Mouse (Mus musculus): ENCODE data around the gene She. TPM values are rescaled to one million over a fixed set of nuclear protein-coding genes. Genes with fewer than 3 reads are reported as not detected.

The She gene
- polyA plus RNA-seq, 1 experiment from 2014 or later: 3.4 TPM

- H3K27ac ChIP-seq (ENCODE audit: low read depth, low read length): no peak overlapping the region
- no peak overlapping the region for H3K4me3 ChIP-seq (ENCODE audit: low read depth, low read length)
- H3K9ac ChIP-seq (ENCODE audit: low read length): no peak overlapping the region
- DNase-seq (ENCODE audit: low spot score) (no peak), ATAC-seq (ENCODE audit: insufficient read depth, low FRiP score, low TSS enrichment) (no peak)
- H3K27me3 ChIP-seq (ENCODE audit: control insufficient read depth, insufficient read depth, low read length): no peaks in the 10 kb centered on the region
- peaks cover 2% of the 10 kb centered on the region; the same call in 1 of the 2 replicates for H3K4me1 ChIP-seq (ENCODE audit: control insufficient read depth, insufficient read depth, low read length)
- H3K36me3 ChIP-seq (ENCODE audit: control insufficient read depth, insufficient read depth, low read length): no peaks in the 10 kb centered on the region
- H3K9me3 ChIP-seq (ENCODE audit: control insufficient read depth, low read length): no peaks in the 10 kb centered on the region
- H3K4me2 ChIP-seq (ENCODE audit: low read depth): no peak overlapping the region
Measured at GRCm38 (mm10) chr3:89891696-89892095, 60.5 kb downstream of the She start.

GRCm38 (mm10) chr3:89892517-89893106 lies 61.4 kb downstream of the She start:
- no peak overlapping the region for H3K27ac ChIP-seq (ENCODE audit: low read depth, low read length)
- no peak for ATAC-seq (ENCODE audit: insufficient read depth, low FRiP score, low TSS enrichment)
- no peaks in the 10 kb centered on the region for H3K27me3 ChIP-seq (ENCODE audit: control insufficient read depth, insufficient read depth, low read length)
- peaks cover 4% of the 10 kb centered on the region; the same call in 1 of the 2 replicates for H3K4me1 ChIP-seq (ENCODE audit: control insufficient read depth, insufficient read depth, low read length)
- no peak for DNase-seq (ENCODE audit: low spot score)
- WGBS: 86% methylated on average over 5 of the region's 5 CpGs
- H3K9ac ChIP-seq (ENCODE audit: low read length): no peak overlapping the region
- no peak overlapping the region for H3K4me3 ChIP-seq (ENCODE audit: low read depth, low read length)
- no peaks in the 10 kb centered on the region for H3K36me3 ChIP-seq (ENCODE audit: control insufficient read depth, insufficient read depth, low read length)
- H3K9me3 ChIP-seq (ENCODE audit: control insufficient read depth, low read length): no peaks in the 10 kb centered on the region
- H3K4me2 ChIP-seq (ENCODE audit: low read depth): no peak overlapping the region

GRCm38 (mm10) chr3:89896571-89896970 lies 65.4 kb downstream of the She start:
- no peak overlapping the region for H3K4me2 ChIP-seq (ENCODE audit: low read depth)
- DNase-seq (ENCODE audit: low spot score): no peak
- H3K27ac ChIP-seq (ENCODE audit: low read depth, low read length): no peak overlapping the region
- WGBS: 12% methylated on average over 5 of the region's 5 CpGs
- no peaks in the 10 kb centered on the region for H3K9me3 ChIP-seq (ENCODE audit: control insufficient read depth, low read length)
- H3K4me3 ChIP-seq (ENCODE audit: low read depth, low read length): no peak overlapping the region
- H3K9ac ChIP-seq (ENCODE audit: low read length): no peak overlapping the region; the same call in 1 of the 2 replicates
- H3K36me3 ChIP-seq (ENCODE audit: control insufficient read depth, insufficient read depth, low read length): no peaks in the 10 kb centered on the region
- H3K27me3 ChIP-seq (ENCODE audit: control insufficient read depth, insufficient read depth, low read length): no peaks in the 10 kb centered on the region
- ATAC-seq (ENCODE audit: insufficient read depth, low FRiP score, low TSS enrichment): no peak
- H3K4me1 ChIP-seq (ENCODE audit: control insufficient read depth, insufficient read depth, low read length): peaks cover 4% of the 10 kb centered on the region; the same call in 1 of the 2 replicates

- 68% methylated on average over 8 of the region's 8 CpGs for WGBS
- H3K36me3 ChIP-seq (ENCODE audit: control insufficient read depth, insufficient read depth, low read length): no peaks in the 10 kb centered on the region
- H3K27me3 ChIP-seq (ENCODE audit: control insufficient read depth, insufficient read depth, low read length): no peaks in the 10 kb centered on the region
- H3K27ac ChIP-seq (ENCODE audit: low read depth, low read length): no peak overlapping the region
- no peak overlapping the region for H3K4me2 ChIP-seq (ENCODE audit: low read depth)
- DNase-seq (ENCODE audit: low spot score) (no peak), ATAC-seq (ENCODE audit: insufficient read depth, low FRiP score, low TSS enrichment) (no peak)
- H3K4me3 ChIP-seq (ENCODE audit: low read depth, low read length): no peak overlapping the region
- peaks cover 4% of the 10 kb centered on the region; the same call in 1 of the 2 replicates for H3K4me1 ChIP-seq (ENCODE audit: control insufficient read depth, insufficient read depth, low read length)
- no peaks in the 10 kb centered on the region for H3K9me3 ChIP-seq (ENCODE audit: control insufficient read depth, low read length)
- no peak overlapping the region for H3K9ac ChIP-seq (ENCODE audit: low read length)
Measured at GRCm38 (mm10) chr3:89897204-89897796, 66.1 kb downstream of the She start.

- no peak for DNase-seq (ENCODE audit: low spot score)
- 64% methylated on average over 10 of the region's 10 CpGs for WGBS
- Histone ChIP-seq H3K9me3 (ENCODE audit: control insufficient read depth, low read length) (no peaks in the 10 kb centered on the region), H3K4me3 (ENCODE audit: low read depth, low read length) (no peak overlapping the region), H3K36me3 (ENCODE audit: control insufficient read depth, insufficient read depth, low read length) (no peaks in the 10 kb centered on the region), H3K4me2 (ENCODE audit: low read depth) (no peak overlapping the region), H3K9ac (ENCODE audit: low read length) (no peak overlapping the region), H3K27me3 (ENCODE audit: control insufficient read depth, insufficient read depth, low read length) (no peaks in the 10 kb centered on the region), H3K27ac (ENCODE audit: low read depth, low read length) (no peak overlapping the region), H3K4me1 (ENCODE audit: control insufficient read depth, insufficient read depth, low read length) (peaks cover 4% of the 10 kb centered on the region; the same call in 1 of the 2 replicates)
- no peak for ATAC-seq (ENCODE audit: insufficient read depth, low FRiP score, low TSS enrichment)
Measured at GRCm38 (mm10) chr3:89898011-89898410, 66.8 kb downstream of the She start.

- ATAC-seq (ENCODE audit: insufficient read depth, low FRiP score, low TSS enrichment) (no peak), DNase-seq (ENCODE audit: low spot score) (no peak)
- H3K9ac ChIP-seq (ENCODE audit: low read length): no peak overlapping the region
- H3K4me3 ChIP-seq (ENCODE audit: low read depth, low read length): no peak overlapping the region
- H3K4me2 ChIP-seq (ENCODE audit: low read depth): no peak overlapping the region
- H3K4me1 ChIP-seq (ENCODE audit: control insufficient read depth, insufficient read depth, low read length): peaks cover 4% of the 10 kb centered on the region; the same call in 1 of the 2 replicates
- H3K27me3 ChIP-seq (ENCODE audit: control insufficient read depth, insufficient read depth, low read length): no peaks in the 10 kb centered on the region
- 65% methylated on average over 5 of the region's 5 CpGs for WGBS
- no peak overlapping the region for H3K27ac ChIP-seq (ENCODE audit: low read depth, low read length)
- no peaks in the 10 kb centered on the region for H3K36me3 ChIP-seq (ENCODE audit: control insufficient read depth, insufficient read depth, low read length)
- H3K9me3 ChIP-seq (ENCODE audit: control insufficient read depth, low read length): no peaks in the 10 kb centered on the region
Measured at GRCm38 (mm10) chr3:89898870-89899510, 67.8 kb downstream of the She start.

- Histone ChIP-seq H3K36me3 (ENCODE audit: control insufficient read depth, insufficient read depth, low read length) (no peaks in the 10 kb centered on the region), H3K4me3 (ENCODE audit: low read depth, low read length) (no peak overlapping the region), H3K4me1 (ENCODE audit: control insufficient read depth, insufficient read depth, low read length) (peaks cover 4% of the 10 kb centered on the region; the same call in 1 of the 2 replicates), H3K27me3 (ENCODE audit: control insufficient read depth, insufficient read depth, low read length) (no peaks in the 10 kb centered on the region), H3K9ac (ENCODE audit: low read length) (no peak overlapping the region), H3K9me3 (ENCODE audit: control insufficient read depth, low read length) (no peaks in the 10 kb centered on the region), H3K4me2 (ENCODE audit: low read depth) (no peak overlapping the region), H3K27ac (ENCODE audit: low read depth, low read length) (no peak overlapping the region)
- DNase-seq (ENCODE audit: low spot score): no peak
- no peak for ATAC-seq (ENCODE audit: insufficient read depth, low FRiP score, low TSS enrichment)
- WGBS: 77% methylated on average over 8 of the region's 8 CpGs
Measured at GRCm38 (mm10) chr3:89899511-89899908, 68.3 kb downstream of the She start.

GRCm38 (mm10) chr3:89907846-89908245 lies 76.7 kb downstream of the She start:
- Histone ChIP-seq H3K27ac (ENCODE audit: low read depth, low read length) (no peak overlapping the region), H3K4me1 (ENCODE audit: control insufficient read depth, insufficient read depth, low read length) (peaks cover 5% of the 10 kb centered on the region), H3K27me3 (ENCODE audit: control insufficient read depth, insufficient read depth, low read length) (peaks cover 10% of the 10 kb centered on the region), H3K4me3 (ENCODE audit: low read depth, low read length) (no peak overlapping the region), H3K4me2 (ENCODE audit: low read depth) (no peak overlapping the region), H3K9me3 (ENCODE audit: control insufficient read depth, low read length) (no peaks in the 10 kb centered on the region), H3K9ac (ENCODE audit: low read length) (no peak overlapping the region), H3K36me3 (ENCODE audit: control insufficient read depth, insufficient read depth, low read length) (no peaks in the 10 kb centered on the region)
- 90% methylated on average over 3 of the region's 3 CpGs for WGBS
- DNase-seq (ENCODE audit: low spot score) (no peak), ATAC-seq (ENCODE audit: insufficient read depth, low FRiP score, low TSS enrichment) (no peak)
